ENCODE assay signal across 8 mouse cellular contexts in the genomic region with DNA sequence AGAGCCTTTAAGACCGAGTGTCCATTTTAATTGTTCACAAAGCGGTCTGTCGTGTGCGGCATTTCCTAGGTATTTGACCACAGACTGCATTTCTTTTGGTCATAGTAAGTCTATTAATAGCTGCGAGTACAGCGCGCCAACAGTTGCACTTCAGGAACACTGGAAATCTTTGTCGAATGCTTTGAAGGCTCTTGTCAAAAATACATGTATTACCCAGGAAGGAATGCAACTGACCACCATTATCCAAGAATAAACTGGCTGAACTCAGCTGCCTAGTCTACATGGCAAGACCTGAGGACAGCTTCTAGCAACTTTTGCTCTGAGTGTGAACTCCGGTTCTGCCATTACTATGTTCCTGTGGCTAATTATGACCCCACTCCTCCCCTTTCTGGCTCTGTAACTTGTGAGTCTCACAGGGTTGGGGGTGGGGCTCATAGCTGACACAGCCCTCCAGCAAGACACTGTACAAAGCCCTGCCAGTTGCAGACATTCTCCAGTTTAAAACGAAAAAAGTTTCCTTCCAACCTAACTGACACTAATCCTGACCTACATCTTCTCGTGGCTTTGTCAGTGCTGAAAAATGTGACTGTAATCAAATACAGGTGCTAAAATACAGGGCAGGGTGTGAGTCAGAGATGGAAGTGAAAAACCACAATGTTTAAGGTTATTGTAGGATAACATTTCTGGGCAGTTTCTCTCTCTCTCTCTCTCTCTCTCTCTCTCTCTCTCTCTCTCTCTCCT.
DNase-seq lines count a peak whose midpoint lies in the region; ATAC-seq and TF ChIP-seq lines count a peak whose summit lies in the region.
"Had no signal": no experiment of that assay in that cellular context is flagged by ENCODE, and none has a peak within 500 bp of the region (broad histone marks: within the 10 kb centered on the region; RNA-seq: fewer than 3 reads in every experiment).

No protein-coding gene starts in this region.

- no peak for TF ChIP-seq CTCF in bone marrow macrophage, adult 2 months (IDR thresholded peaks at IDR 0.05; ENCODE audit: low read depth, low read length)

- no peak overlapping the region for H3K4me2 ChIP-seq in forebrain, embryonic 11.5 days (ENCODE audit: low read depth, low read length, severe bottlenecking)
- no peak overlapping the region for H3K4me2 ChIP-seq in hindbrain, embryonic 16.5 days (ENCODE audit: low read length)

- ATAC-seq in CD4-positive, CD25-positive, alpha-beta regulatory T cell, adult 4 months: peak; percentile 58
- peak; percentile 44 for ATAC-seq in inflammation-experienced regulatory T-cells, adult 6 months
- ATAC-seq in forebrain, embryonic 11.5 days (replicated peaks; ENCODE audit: low FRiP score): no peak
- ATAC-seq in hindbrain, embryonic 16.5 days: no peak

- no peaks in the 10 kb centered on the region for H3K27me3 ChIP-seq in forebrain, embryonic 11.5 days (ENCODE audit: control insufficient read depth, insufficient read depth, low read length)
- no peaks in the 10 kb centered on the region for H3K27me3 ChIP-seq in hindbrain, embryonic 16.5 days (replicated peaks; ENCODE audit: control insufficient read depth, insufficient read depth, low read length)

- peaks cover 10% of the 10 kb centered on the region for H3K4me1 ChIP-seq in bone marrow macrophage, adult 2 months (ENCODE audit: control insufficient read depth, insufficient read depth, low read length)
- H3K4me1 ChIP-seq in forebrain, embryonic 11.5 days (replicated peaks; ENCODE audit: control insufficient read depth, insufficient read depth, low read length): no peaks in the 10 kb centered on the region
- no peaks in the 10 kb centered on the region for H3K4me1 ChIP-seq in hindbrain, embryonic 16.5 days (ENCODE audit: control insufficient read depth, insufficient read depth, low read depth, low read length)

- no peak overlapping the region for H3K9ac ChIP-seq in forebrain, embryonic 11.5 days (ENCODE audit: low read length)
- no peak overlapping the region for H3K9ac ChIP-seq in hindbrain, embryonic 16.5 days (ENCODE audit: low read depth, low read length)

- no peak overlapping the region for H3K27ac ChIP-seq in bone marrow macrophage, adult 2 months (ENCODE audit: insufficient read depth, low read depth, low read length)
- H3K27ac ChIP-seq in forebrain, embryonic 11.5 days (ENCODE audit: low read depth, low read length): no peak overlapping the region
- H3K27ac ChIP-seq in hindbrain, embryonic 16.5 days (ENCODE audit: low read depth, low read length): no peak overlapping the region

- no peak for TF ChIP-seq POLR2A in bone marrow macrophage, adult 2 months (IDR thresholded peaks at IDR 0.05; ENCODE audit: borderline replicate concordance, low read depth, low read length)

- peak; percentile 59 for DNase-seq in naive thymus-derived CD4-positive, alpha-beta T cell, adult 2 months (ENCODE audit: low read depth)
- no peak for DNase-seq in cerebellum, adult 11-12 months
- no peak for DNase-seq in forebrain, embryonic 11.5 days (ENCODE audit: low spot score)
- DNase-seq: adrenal gland, postnatal 25 days had no signal

- no peaks in the 10 kb centered on the region for H3K9me3 ChIP-seq in forebrain, embryonic 11.5 days (ENCODE audit: control insufficient read depth, low read length)
- no peaks in the 10 kb centered on the region for H3K9me3 ChIP-seq in hindbrain, embryonic 16.5 days (ENCODE audit: control insufficient read depth, low read length)

- WGBS in forebrain, embryonic 11.5 days: 80% methylated on average over 11 of the region's 11 CpGs
- 80% methylated on average over 11 of the region's 11 CpGs for WGBS in hindbrain, embryonic 16.5 days

- no peaks in the 10 kb centered on the region for H3K36me3 ChIP-seq in forebrain, embryonic 11.5 days (ENCODE audit: control insufficient read depth, insufficient read depth, low read length)
- H3K36me3 ChIP-seq in hindbrain, embryonic 16.5 days (ENCODE audit: control insufficient read depth, insufficient read depth, low read length): no peaks in the 10 kb centered on the region

- H3K4me3 ChIP-seq in bone marrow macrophage, adult 2 months (ENCODE audit: insufficient read depth, low read length): peak overlapping the region; percentile 18; the same call in 1 of the 2 replicates
- no peak overlapping the region for H3K4me3 ChIP-seq in forebrain, embryonic 11.5 days (ENCODE audit: low read depth, low read length)
- H3K4me3 ChIP-seq in hindbrain, embryonic 16.5 days (ENCODE audit: low read length): no peak overlapping the region

Comparison
In these comparisons a context has a peak if more than half of its experiments do, and no peak if none do; other contexts are left out.
1. ATAC-seq: peak in CD4-positive, CD25-positive, alpha-beta regulatory T cell, adult 4 months (single experiment) and inflammation-experienced regulatory T-cells, adult 6 months (single experiment); none in forebrain, embryonic 11.5 days (single experiment) and hindbrain, embryonic 16.5 days (single experiment).